Mouse (Mus musculus): Measurements from ENCODE around the gene Trim44. TPM values are rescaled to one million over a fixed set of nuclear protein-coding genes. Genes with fewer than 3 reads are reported as not detected.

The Trim44 gene
- 19.2 and 21.7 TPM in 2 replicates for total RNA-seq (2012; rRNA removed)
- polyA plus RNA-seq (2012; ENCODE audit: insufficient read depth in 1 of 2, insufficient read length in 2 of 2, low read depth in 1 of 2, low replicate concordance in 2 of 2, missing spikeins in 1 of 2) = 10 to 100 TPM; 49.1 to 55.3 TPM

GRCm38 (mm10) chr2:102407363-102408184 is at the start of gene Trim44:
TSS of gene Trim44 (minus strand) at chr2:102407828.
- H3K4me1 ChIP-seq (ENCODE audit: control insufficient read depth in 1 of 2, insufficient read depth in 2 of 2, low read length in 2 of 2) = peaks cover 25 to 40% of the 10 kb centered on the region in 2 experiments
- TF ChIP-seq ZC3H11A (IDR thresholded peaks at IDR 0.05; ENCODE audit: low read depth, low read length) = no peak
- no peak for TF ChIP-seq TCF12 (IDR thresholded peaks at IDR 0.05; ENCODE audit: low read depth, low read length)
- no peak for TF ChIP-seq JUND (IDR thresholded peaks at IDR 0.05; ENCODE audit: low read depth, low read length)
- TF ChIP-seq ZNF384 (IDR thresholded peaks at IDR 0.05; ENCODE audit: low read depth, low read length) = no peak
- no peak for TF ChIP-seq ETS1 (IDR thresholded peaks at IDR 0.05; ENCODE audit: low read depth, low read length)
- no peak for TF ChIP-seq MAZ (IDR thresholded peaks at IDR 0.05; ENCODE audit: low read depth, low read length)
- no peak for TF ChIP-seq ELF1 (IDR thresholded peaks at IDR 0.05; ENCODE audit: low read depth, low read length)
- peaks cover 0 to 45% of the 10 kb centered on the region in 2 experiments; a peak in 2 of 4 replicates for H3K36me3 ChIP-seq (ENCODE audit: control insufficient read depth in 1 of 2, insufficient read depth in 2 of 2, low read length in 2 of 2)
- H3K27ac ChIP-seq (ENCODE audit: control insufficient read depth, low read depth, low read length) = no peak within 1 kb of the TSS
- H3K4me3 ChIP-seq (ENCODE audit: control insufficient read depth in 1 of 2, insufficient read depth in 1 of 2, low read depth in 2 of 2, low read length in 2 of 2) = peak within 1 kb of the TSS; percentile 23 to 34; a peak in 2 of 4 replicates
- no peaks in the 10 kb centered on the region for H3K9me3 ChIP-seq (replicated peaks; ENCODE audit: insufficient read depth, low read length)
- H3K79me2 ChIP-seq (ENCODE audit: control insufficient read depth, insufficient read depth, low read length, poor library complexity) = no peaks in the 10 kb centered on the region
- H3K27me3 ChIP-seq (ENCODE audit: control insufficient read depth in 1 of 2, insufficient read depth in 2 of 2, low read length in 2 of 2) = no peaks in the 10 kb centered on the region
- no peak within 1 kb of the TSS; the same call in 1 of the 2 replicates for H3K9ac ChIP-seq (ENCODE audit: control insufficient read depth, low read depth, low read length, poor library complexity, severe bottlenecking)
- DNase-seq (ENCODE audit: low read depth, low spot score) = no peak

GRCm38 (mm10) chr2:102455126-102455525 is 47.5 kb upstream of the Trim44 start:
- no peak overlapping the region for H3K9ac ChIP-seq (ENCODE audit: control insufficient read depth, low read depth, low read length, poor library complexity, severe bottlenecking)
- H3K36me3 ChIP-seq (ENCODE audit: control insufficient read depth in 1 of 2, insufficient read depth in 2 of 2, low read length in 2 of 2) = no peaks in the 10 kb centered on the region
- DNase-seq (ENCODE audit: low read depth, low spot score) = no peak
- H3K9me3 ChIP-seq (replicated peaks; ENCODE audit: insufficient read depth, low read length) = no peaks in the 10 kb centered on the region
- no peaks in the 10 kb centered on the region for H3K4me1 ChIP-seq (ENCODE audit: control insufficient read depth in 1 of 2, insufficient read depth in 2 of 2, low read length in 2 of 2)
- TF ChIP-seq BHLHE40 (IDR thresholded peaks at IDR 0.05; ENCODE audit: borderline replicate concordance, low read depth, low read length) (no peak), MEF2A (IDR thresholded peaks at IDR 0.05; ENCODE audit: extremely low read depth, insufficient replicate concordance, low read depth, low read length, poor library complexity, severe bottlenecking) (no peak), MXI1 (IDR thresholded peaks at IDR 0.05; ENCODE audit: low read depth, low read length) (no peak), GABPA (IDR thresholded peaks at IDR 0.05; ENCODE audit: low read depth, low read length) (no peak)
- H3K79me2 ChIP-seq (ENCODE audit: control insufficient read depth, insufficient read depth, low read length, poor library complexity) = no peaks in the 10 kb centered on the region
- no peak overlapping the region for H3K27ac ChIP-seq (ENCODE audit: control insufficient read depth, low read depth, low read length)
- H3K27me3 ChIP-seq (ENCODE audit: control insufficient read depth in 1 of 2, insufficient read depth in 2 of 2, low read length in 2 of 2) = peaks cover 0 to 1% of the 10 kb centered on the region in 2 experiments; a peak in 1 of 4 replicates
- H3K4me3 ChIP-seq (ENCODE audit: control insufficient read depth in 1 of 2, insufficient read depth in 1 of 2, low read depth in 2 of 2, low read length in 2 of 2) = no peak overlapping the region

GRCm38 (mm10) chr2:102453447-102453846 is 45.8 kb upstream of the Trim44 start:
- H3K4me3 ChIP-seq (ENCODE audit: control insufficient read depth in 1 of 2, insufficient read depth in 1 of 2, low read depth in 2 of 2, low read length in 2 of 2) = no peak overlapping the region
- DNase-seq (ENCODE audit: low read depth, low spot score) = peak; percentile 49
- TF ChIP-seq CTCF (IDR thresholded peaks at IDR 0.05 in 2 of 3, conservative IDR thresholded peaks at IDR 0.05 in 1 of 3; ENCODE audit: control insufficient read depth in 1 of 3, insufficient read depth in 1 of 3, low read depth in 2 of 3, low read length in 3 of 3, poor library complexity in 1 of 3, severe bottlenecking in 1 of 3) (peak; percentile 3 to 87 (median 31); a peak in 4 of 6 replicates), RAD21 (IDR thresholded peaks at IDR 0.05; ENCODE audit: low read depth, low read length) (peak; percentile 98), ZC3H11A (IDR thresholded peaks at IDR 0.05; ENCODE audit: low read depth, low read length) (peak; percentile 96), ZNF384 (IDR thresholded peaks at IDR 0.05; ENCODE audit: low read depth, low read length) (peak; percentile 76), SMC3 (IDR thresholded peaks at IDR 0.05; ENCODE audit: low read depth, low read length) (peak; percentile 96), NRF1 (IDR thresholded peaks at IDR 0.05; ENCODE audit: insufficient read depth, low read depth, low read length, poor library complexity, severe bottlenecking) (no peak), TAL1 (IDR thresholded peaks at IDR 0.05; ENCODE audit: low read length) (no peak)
- H3K36me3 ChIP-seq (ENCODE audit: control insufficient read depth in 1 of 2, insufficient read depth in 2 of 2, low read length in 2 of 2) = no peaks in the 10 kb centered on the region
- no peaks in the 10 kb centered on the region for H3K9me3 ChIP-seq (replicated peaks; ENCODE audit: insufficient read depth, low read length)
- H3K27ac ChIP-seq (ENCODE audit: control insufficient read depth, low read depth, low read length) = no peak overlapping the region
- no peak overlapping the region for H3K9ac ChIP-seq (ENCODE audit: control insufficient read depth, low read depth, low read length, poor library complexity, severe bottlenecking)
- H3K4me1 ChIP-seq (ENCODE audit: control insufficient read depth in 1 of 2, insufficient read depth in 2 of 2, low read length in 2 of 2) = no peaks in the 10 kb centered on the region
- H3K79me2 ChIP-seq (ENCODE audit: control insufficient read depth, insufficient read depth, low read length, poor library complexity) = no peaks in the 10 kb centered on the region
- no peaks in the 10 kb centered on the region for H3K27me3 ChIP-seq (ENCODE audit: control insufficient read depth in 1 of 2, insufficient read depth in 2 of 2, low read length in 2 of 2)
